Comparison of ENCODE assay signal across 21 mouse cellular contexts in the genomic region with DNA sequence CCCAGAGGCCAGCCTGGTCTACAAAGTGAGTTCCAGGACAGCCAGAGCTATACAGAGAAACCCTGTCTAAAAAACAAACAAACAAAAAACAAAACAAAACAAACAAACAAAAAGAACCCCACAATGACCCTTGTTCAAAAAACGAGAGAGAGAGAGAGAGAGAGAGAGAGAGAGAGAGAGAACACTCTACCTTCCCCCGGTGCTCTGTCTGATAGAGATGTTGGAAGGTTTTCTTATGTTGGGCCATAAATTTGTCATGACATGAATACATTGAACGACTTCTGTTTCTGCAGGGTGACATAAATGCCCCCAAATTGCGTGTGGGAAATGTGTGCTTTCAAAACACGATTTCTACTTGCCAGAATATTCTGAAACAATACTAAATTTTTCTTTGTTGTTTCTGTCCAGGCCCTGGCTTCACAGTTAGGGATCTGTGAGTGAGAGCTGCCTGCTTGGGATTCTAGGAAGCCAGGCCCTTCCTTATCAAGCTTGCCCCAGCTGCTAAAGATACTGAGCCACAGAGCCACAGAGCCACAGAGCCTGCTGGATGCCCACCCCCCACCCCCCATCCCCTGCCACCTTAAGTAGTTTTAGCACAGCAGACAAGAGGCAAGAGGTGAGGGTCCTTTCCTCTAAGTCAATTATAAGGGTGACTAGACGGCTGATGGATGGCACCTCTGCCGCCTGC. TPM values are rescaled to one million over a fixed set of nuclear protein-coding genes. Genes with fewer than 3 reads are reported as not detected.
DNase-seq lines count a peak whose midpoint lies in the region; ATAC-seq and TF ChIP-seq lines count a peak whose summit lies in the region.
"Had no signal": no experiment of that assay in that cellular context is flagged by ENCODE, and none has a peak within 500 bp of the region (broad histone marks: within the 10 kb centered on the region; RNA-seq: fewer than 3 reads in every experiment).

No protein-coding gene starts in this region.

- no peaks in the 10 kb centered on the region for H3K36me3 ChIP-seq in liver, postnatal 0 days (replicated peaks; ENCODE audit: insufficient read depth, low read length)
- H3K36me3 ChIP-seq in liver, embryonic 13.5 days, result no peaks in the 10 kb centered on the region
- H3K36me3 ChIP-seq: embryonic facial prominence, embryonic 10.5 days; hindbrain, embryonic 15.5 days had no signal

- H3K4me2 ChIP-seq in liver, postnatal 0 days (ENCODE audit: low read depth, low read length), result no peak overlapping the region
- H3K4me2 ChIP-seq in liver, embryonic 13.5 days, result no peak overlapping the region
- H3K4me2 ChIP-seq: forebrain, embryonic 13.5 days; hindbrain, embryonic 15.5 days had no signal

- DNase-seq in liver, result peak; percentile 52
- DNase-seq in liver, postnatal 0 days, result no peak
- DNase-seq in c-Kit-positive CD71-positive TER-119-positive erythroid progenitor cells, embryonic 14.5 days (ENCODE audit: low spot score), result peak; percentile 71
- peak; percentile 27 for DNase-seq in liver, embryonic 13.5 days
- no peak for DNase-seq in testis, postnatal 10 days (ENCODE audit: low spot score)
- DNase-seq in cerebellum, postnatal 25 days, result no peak
- DNase-seq in adrenal gland, adult 18-20 months (ENCODE audit: low spot score in 2 of 2), result no peak
- DNase-seq: adrenal gland, postnatal 25 days; cerebellum, adult 11-12 months; cerebellum, adult 9-10 months; cerebellum, postnatal 36 days; forebrain, postnatal 0 days; gastrocnemius, postnatal 14 days; heart, adult 2 months; heart, postnatal 10 days had no signal

- H3K27ac ChIP-seq in liver, postnatal 0 days (ENCODE audit: low read depth), result no peak overlapping the region
- H3K27ac ChIP-seq in liver, embryonic 13.5 days, result no peak overlapping the region
- H3K27ac ChIP-seq: embryonic facial prominence, embryonic 10.5 days; forebrain, embryonic 13.5 days; heart, adult 2 months; hindbrain, embryonic 15.5 days had no signal

- no peak overlapping the region for H3K9ac ChIP-seq in liver, postnatal 0 days (replicated peaks)
- no peak overlapping the region for H3K9ac ChIP-seq in liver, embryonic 13.5 days
- H3K9ac ChIP-seq: forebrain, embryonic 13.5 days; forebrain, postnatal 0 days; hindbrain, embryonic 15.5 days had no signal

- ATAC-seq in liver, postnatal 0 days, result no peak
- peak; percentile 94 for ATAC-seq in liver, embryonic 13.5 days (ENCODE audit: low read depth)
- peak; percentile 56; the same call in 1 of the 2 replicates for ATAC-seq in megakaryocyte-erythroid progenitor cell, adult 5-6 weeks (replicated peaks; ENCODE audit: low FRiP score, low TSS enrichment, poor library complexity, severe bottlenecking)
- ATAC-seq: forebrain, embryonic 13.5 days; forebrain, postnatal 0 days; intestine, embryonic 16.5 days had no signal

- H3K4me1 ChIP-seq in liver, postnatal 0 days (ENCODE audit: insufficient read depth), result no peaks in the 10 kb centered on the region
- H3K4me1 ChIP-seq in liver, embryonic 13.5 days (replicated peaks), result peaks cover 22% of the 10 kb centered on the region
- H3K4me1 ChIP-seq: embryonic facial prominence, embryonic 10.5 days had no signal

- no peak overlapping the region for H3K4me3 ChIP-seq in liver, postnatal 0 days (ENCODE audit: low read depth, low read length)
- H3K4me3 ChIP-seq in liver, embryonic 13.5 days (replicated peaks), result no peak overlapping the region
- H3K4me3 ChIP-seq: embryonic facial prominence, embryonic 10.5 days; forebrain, embryonic 13.5 days; heart, adult 2 months; hindbrain, embryonic 15.5 days had no signal

- WGBS in liver, postnatal 0 days (ENCODE audit: insufficient replicate concordance), result 47% methylated on average over 7 of the region's 7 CpGs
- WGBS in liver, embryonic 13.5 days (ENCODE audit: insufficient replicate concordance), result 29% methylated on average over 7 of the region's 7 CpGs

- H3K27me3 ChIP-seq in liver, postnatal 0 days (ENCODE audit: insufficient read depth, low read length), result no peaks in the 10 kb centered on the region
- H3K27me3 ChIP-seq in liver, embryonic 13.5 days, result no peaks in the 10 kb centered on the region
- H3K27me3 ChIP-seq: CH12.LX; forebrain, embryonic 13.5 days; hindbrain, embryonic 15.5 days had no signal

- no peaks in the 10 kb centered on the region for H3K9me3 ChIP-seq in liver, postnatal 0 days (ENCODE audit: low read length)
- H3K9me3 ChIP-seq in liver, embryonic 13.5 days (replicated peaks), result no peaks in the 10 kb centered on the region
- H3K9me3 ChIP-seq: embryonic facial prominence, embryonic 10.5 days; forebrain, embryonic 13.5 days; hindbrain, embryonic 15.5 days had no signal

- no peak for TF ChIP-seq EP300 in liver, postnatal 0 days (IDR thresholded peaks at IDR 0.05; ENCODE audit: low read depth)

- no peak for TF ChIP-seq CTCF in liver, postnatal 0 days (IDR thresholded peaks at IDR 0.05; ENCODE audit: low read depth)

RNA-seq across cellular contexts. Expression of a gene that starts 17.9 kb away (rescaled TPM):
- 0.11 and 0.13 TPM in 2 replicates for polyA plus RNA-seq in liver, postnatal 0 days (2015; fragmentation: Nextera tagmentation; extraction: Ambion mirVana)
- 0.05 and 0.06 TPM in 2 replicates for polyA plus RNA-seq in liver, embryonic 13.5 days (2015; fragmentation: Nextera tagmentation; extraction: Ambion mirVana)
- not detected in 2 replicates for total RNA-seq in megakaryocyte-erythroid progenitor cell, adult 5-6 weeks (2014; fragmentation: Nextera tagmentation)
- 0.11 TPM in 1 of 2 replicates, not detected in the other for total RNA-seq in megakaryocyte-erythroid progenitor cell, adult 5-6 weeks (2017)
- total RNA-seq in adrenal gland, adult 18-20 months (2021), result not detected
- total RNA-seq: adrenal gland, postnatal 25 days; heart, adult 2 months; heart, postnatal 10 days had no signal

Comparison
In these comparisons a context has a peak if more than half of its experiments do, and no peak if none do; other contexts are left out.
1. DNase-seq: peak in liver (single experiment), c-Kit-positive CD71-positive TER-119-positive erythroid progenitor cells, embryonic 14.5 days (single experiment) and liver, embryonic 13.5 days (single experiment); none in liver, postnatal 0 days (single experiment), testis, postnatal 10 days (single experiment), cerebellum, postnatal 25 days (0 of 2) and adrenal gland, adult 18-20 months (0 of 2).